ENCODE assay signal across 12 mouse cellular contexts in the genomic region with DNA sequence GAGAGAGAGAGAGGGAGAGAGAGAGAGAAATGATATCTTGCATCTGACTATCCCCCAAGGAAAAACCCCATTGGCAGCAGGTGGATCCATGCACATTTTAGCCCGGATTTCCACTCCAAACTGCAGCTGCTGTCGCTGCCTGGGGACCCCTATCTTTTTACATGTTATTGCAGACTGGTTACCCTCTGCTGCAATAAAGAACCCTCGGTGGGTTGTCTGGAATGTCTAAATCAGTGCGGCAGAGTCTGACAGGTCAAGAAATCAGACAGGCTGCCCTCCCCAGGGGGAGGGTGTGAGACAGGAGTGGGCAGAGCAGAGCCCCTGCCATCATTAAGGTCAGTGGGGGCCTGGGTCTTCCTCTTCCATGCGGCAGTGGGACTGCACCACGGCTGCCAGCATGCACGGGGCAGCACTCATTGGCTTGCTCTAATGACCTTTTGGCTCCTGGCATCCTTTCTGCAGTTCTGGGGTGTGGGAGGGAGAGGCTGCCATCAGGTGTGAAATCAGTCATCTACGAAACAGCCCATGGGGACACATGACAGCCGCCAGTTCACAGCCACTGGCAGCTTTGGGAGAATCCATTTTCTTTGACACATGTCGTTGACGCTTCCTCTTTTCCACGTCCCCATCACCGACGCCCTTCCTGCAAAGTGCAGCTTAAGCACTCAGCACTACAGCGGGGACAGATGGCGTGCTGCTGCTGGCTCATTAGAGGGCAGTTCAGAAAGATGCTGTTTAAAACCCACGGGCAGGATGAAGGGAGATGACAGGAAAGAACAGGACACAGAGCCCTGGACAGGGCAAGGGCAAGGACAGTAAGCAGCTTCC.
DNase-seq lines count a peak whose midpoint lies in the region; ATAC-seq lines count a peak whose summit lies in the region.
"Had no signal": no experiment of that assay in that cellular context is flagged by ENCODE, and none has a peak within 500 bp of the region (broad histone marks: within the 10 kb centered on the region; RNA-seq: fewer than 3 reads in every experiment).

No protein-coding gene starts in this region.

- H3K9me3 ChIP-seq in forebrain, embryonic 10.5 days, result no peaks in the 10 kb centered on the region
- H3K9me3 ChIP-seq in hindbrain, embryonic 15.5 days, result no peaks in the 10 kb centered on the region
- H3K9me3 ChIP-seq in midbrain, embryonic 16.5 days (replicated peaks; ENCODE audit: control insufficient read depth, low read length, poor library complexity, severe bottlenecking), result no peaks in the 10 kb centered on the region
- no peaks in the 10 kb centered on the region for H3K9me3 ChIP-seq in liver, embryonic 11.5 days (ENCODE audit: control insufficient read depth, low read length)
- H3K9me3 ChIP-seq: limb, embryonic 15.5 days had no signal

- peaks cover 46% of the 10 kb centered on the region for H3K4me1 ChIP-seq in forebrain, embryonic 10.5 days
- peaks cover 36% of the 10 kb centered on the region for H3K4me1 ChIP-seq in hindbrain, embryonic 15.5 days (replicated peaks)
- peaks cover 25% of the 10 kb centered on the region for H3K4me1 ChIP-seq in midbrain, embryonic 16.5 days (ENCODE audit: control insufficient read depth, insufficient read depth, low read length)
- no peaks in the 10 kb centered on the region; the same call in 1 of the 2 replicates for H3K4me1 ChIP-seq in liver, embryonic 11.5 days (replicated peaks; ENCODE audit: control insufficient read depth, insufficient read depth, low read length)

- peaks cover 6% of the 10 kb centered on the region; the same call in 1 of the 2 replicates for H3K27me3 ChIP-seq in forebrain, embryonic 10.5 days (ENCODE audit: poor library complexity, severe bottlenecking)
- H3K27me3 ChIP-seq in hindbrain, embryonic 15.5 days, result 0 out of 2 replicates have a peak, but pooled peaks cover 5% of the 10 kb centered on the region
- H3K27me3 ChIP-seq in midbrain, embryonic 16.5 days (ENCODE audit: control insufficient read depth, insufficient read depth, low read depth, low read length), result no peaks in the 10 kb centered on the region
- H3K27me3 ChIP-seq in liver, embryonic 11.5 days (replicated peaks; ENCODE audit: control insufficient read depth, insufficient read depth, low read length), result no peaks in the 10 kb centered on the region
- H3K27me3 ChIP-seq: limb, embryonic 15.5 days; Patski had no signal

- DNase-seq in c-Kit-positive CD71-negative TER-119-negative erythroid progenitor cells, embryonic 14.5 days (ENCODE audit: low read depth), result peak; percentile 22
- no peak for DNase-seq in forebrain, embryonic 10.5 days (ENCODE audit: extremely low spot score, low spot score)
- no peak for DNase-seq in liver, embryonic 11.5 days (ENCODE audit: low spot score)
- no peak for DNase-seq in MN1 (ENCODE audit: low spot score)
- no peak for DNase-seq in frontal cortex, adult 2 months (ENCODE audit: extremely low spot score in 1 of 2, low spot score in 1 of 2)
- DNase-seq: cerebellum, adult 2 months; right cerebral cortex, postnatal 25 days had no signal

- WGBS in forebrain, embryonic 10.5 days, result 66% methylated on average over 17 of the region's 17 CpGs
- 22% methylated on average over 17 of the region's 17 CpGs for WGBS in hindbrain, embryonic 15.5 days
- WGBS in midbrain, embryonic 16.5 days, result 22% methylated on average over 17 of the region's 17 CpGs
- 31% methylated on average over 17 of the region's 17 CpGs for WGBS in liver, embryonic 11.5 days

- peak overlapping the region; percentile 22; the same call in 1 of the 2 replicates for H3K27ac ChIP-seq in forebrain, embryonic 10.5 days
- peak overlapping the region; percentile 63 for H3K27ac ChIP-seq in hindbrain, embryonic 15.5 days (replicated peaks)
- peak overlapping the region; percentile 59 for H3K27ac ChIP-seq in midbrain, embryonic 16.5 days (ENCODE audit: low read length)
- no peak overlapping the region for H3K27ac ChIP-seq in liver, embryonic 11.5 days (ENCODE audit: low read depth, low read length)
- H3K27ac ChIP-seq: limb, embryonic 15.5 days had no signal

- H3K4me3 ChIP-seq in forebrain, embryonic 10.5 days, result no peak overlapping the region
- no peak overlapping the region for H3K4me3 ChIP-seq in hindbrain, embryonic 15.5 days
- H3K4me3 ChIP-seq in midbrain, embryonic 16.5 days (ENCODE audit: low read depth, low read length), result no peak overlapping the region
- no peak overlapping the region for H3K4me3 ChIP-seq in liver, embryonic 11.5 days (ENCODE audit: low read depth, low read length)
- H3K4me3 ChIP-seq: limb, embryonic 15.5 days had no signal

- H3K36me3 ChIP-seq in forebrain, embryonic 10.5 days (replicated peaks), result no peaks in the 10 kb centered on the region
- no peaks in the 10 kb centered on the region for H3K36me3 ChIP-seq in hindbrain, embryonic 15.5 days
- no peaks in the 10 kb centered on the region for H3K36me3 ChIP-seq in midbrain, embryonic 16.5 days (ENCODE audit: control insufficient read depth, insufficient read depth, low read length)
- H3K36me3 ChIP-seq in liver, embryonic 11.5 days (ENCODE audit: control insufficient read depth, insufficient read depth, low read length), result no peaks in the 10 kb centered on the region
- H3K36me3 ChIP-seq: limb, embryonic 15.5 days had no signal

- ATAC-seq in hindbrain, embryonic 15.5 days (ENCODE audit: low FRiP score, low read depth), result peak; percentile 43
- ATAC-seq in midbrain, embryonic 16.5 days, result 0 out of 2 replicates have a peak, but pooled peaks have one; percentile 47
- ATAC-seq in liver, embryonic 11.5 days (replicated peaks; ENCODE audit: low FRiP score), result no peak
- ATAC-seq: inflammation-experienced regulatory T-cells, adult 6 months; Patski had no signal

- no peak overlapping the region for H3K4me2 ChIP-seq in hindbrain, embryonic 15.5 days
- H3K4me2 ChIP-seq in midbrain, embryonic 16.5 days (ENCODE audit: low read length), result no peak overlapping the region
- no peak overlapping the region for H3K4me2 ChIP-seq in liver, embryonic 11.5 days
- H3K4me2 ChIP-seq: limb, embryonic 15.5 days had no signal

- no peak overlapping the region for H3K9ac ChIP-seq in hindbrain, embryonic 15.5 days
- H3K9ac ChIP-seq in midbrain, embryonic 16.5 days (ENCODE audit: low read depth, low read length), result peak overlapping the region; percentile 23; the same call in 1 of the 2 replicates
- H3K9ac ChIP-seq in liver, embryonic 11.5 days (ENCODE audit: low read depth, low read length), result no peak overlapping the region
- H3K9ac ChIP-seq: limb, embryonic 15.5 days had no signal
